Mouse (Mus musculus) ovary, postnatal 14 days (tissue): Measurements from ENCODE around the gene C1qtnf7.

ENCODE experiments used
- DNase-seq: peaks from one replicate; pipeline ENCODE4 v3.0.0; 2022; ENCODE audit warnings: low spot score

The C1qtnf7 gene

GRCm38 (mm10) chr5:43515401-43515976 lies at the start of gene C1qtnf7:
Gene C1qtnf7, plus strand, starts transcription at chr5:43515538.
- DNase-seq = no peak

- DNase-seq = no peak
Measured at GRCm38 (mm10) chr5:43466762-43467161, 48.6 kb upstream of the C1qtnf7 start.

DNA sequence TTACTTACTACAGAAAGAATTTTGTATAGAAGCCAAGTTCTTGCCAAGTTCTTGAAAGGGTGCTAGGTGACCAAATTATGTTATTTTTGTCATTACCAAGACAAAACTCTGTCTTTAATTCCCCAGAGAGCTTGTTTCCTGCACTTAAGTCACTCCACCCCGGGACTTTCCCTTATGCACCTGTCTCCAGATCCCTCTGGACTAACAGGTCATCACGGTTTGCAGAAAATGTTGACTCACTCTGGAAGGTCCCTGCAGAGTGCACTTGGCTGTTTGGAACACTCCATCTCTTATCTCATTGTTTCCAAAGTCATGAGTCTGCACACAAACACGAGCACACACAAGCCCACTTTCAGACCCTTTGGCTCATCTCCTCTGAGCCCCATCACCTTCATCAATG lies 48.1 kb upstream of the C1qtnf7 start:
- no peak for DNase-seq

GRCm38 (mm10) chr5:43468937-43469336 lies 46.4 kb upstream of the C1qtnf7 start:
- DNase-seq = no peak

DNA sequence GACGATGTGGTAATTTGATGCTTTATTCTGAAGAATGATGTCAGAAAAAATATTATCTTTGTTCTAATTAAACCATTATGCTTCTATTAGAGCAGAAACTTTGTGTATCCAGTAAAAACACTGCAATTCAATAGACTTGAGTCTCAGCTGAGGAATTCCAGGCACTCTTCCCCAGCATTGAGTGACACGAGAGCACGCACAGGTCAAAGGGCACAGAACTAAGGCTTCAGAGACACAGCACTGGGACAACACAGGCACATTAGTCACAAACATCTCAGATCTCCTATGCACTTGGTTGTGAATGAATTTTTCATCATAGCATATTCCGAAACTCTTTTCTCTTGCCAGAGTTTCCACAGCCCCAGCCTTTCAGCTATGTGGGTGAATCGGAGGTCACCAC lies 37.4 kb upstream of the C1qtnf7 start:
- DNase-seq = no peak

GRCm38 (mm10) chr5:43480046-43480445 lies 35.3 kb upstream of the C1qtnf7 start:
- no peak for DNase-seq

DNA sequence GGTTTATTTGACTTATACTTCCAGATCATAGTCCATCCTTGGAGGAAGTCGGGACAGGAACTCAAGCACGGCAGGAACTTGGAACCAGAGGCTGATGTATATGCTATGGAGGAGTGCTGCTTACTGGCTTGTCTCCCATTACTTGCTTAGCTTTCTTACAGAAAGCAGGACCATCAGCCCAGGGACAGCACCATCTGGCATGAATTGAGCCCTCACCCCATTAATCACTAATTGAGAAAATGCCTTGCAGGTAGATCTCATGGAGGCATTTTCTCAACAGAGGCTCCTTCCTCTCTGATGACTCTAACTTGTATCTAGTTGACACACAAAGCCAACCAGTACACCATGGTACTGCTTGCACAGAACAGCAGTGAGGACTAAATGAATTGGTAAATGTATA lies 34.6 kb upstream of the C1qtnf7 start:
- DNase-seq = no peak

GRCm38 (mm10) chr5:43481824-43482223 lies 33.5 kb upstream of the C1qtnf7 start:
- no peak for DNase-seq

- no peak for DNase-seq
Measured at GRCm38 (mm10) chr5:43501887-43502286, 13.5 kb upstream of the C1qtnf7 start.

GRCm38 (mm10) chr5:43504243-43504786 lies 11.0 kb upstream of the C1qtnf7 start:
- no peak for DNase-seq

GRCm38 (mm10) chr5:43508470-43508869 lies 6.9 kb upstream of the C1qtnf7 start:
- DNase-seq = no peak

- no peak for DNase-seq
Measured at GRCm38 (mm10) chr5:43508892-43509291, 6.4 kb upstream of the C1qtnf7 start.

- DNase-seq = no peak
Measured at GRCm38 (mm10) chr5:43511126-43511525, 4.2 kb upstream of the C1qtnf7 start.

- no peak for DNase-seq
Measured at GRCm38 (mm10) chr5:43516491-43516890, 1.2 kb downstream of the C1qtnf7 start.

GRCm38 (mm10) chr5:43517313-43517712 lies 2.0 kb downstream of the C1qtnf7 start:
- peak; percentile 12 for DNase-seq

DNA sequence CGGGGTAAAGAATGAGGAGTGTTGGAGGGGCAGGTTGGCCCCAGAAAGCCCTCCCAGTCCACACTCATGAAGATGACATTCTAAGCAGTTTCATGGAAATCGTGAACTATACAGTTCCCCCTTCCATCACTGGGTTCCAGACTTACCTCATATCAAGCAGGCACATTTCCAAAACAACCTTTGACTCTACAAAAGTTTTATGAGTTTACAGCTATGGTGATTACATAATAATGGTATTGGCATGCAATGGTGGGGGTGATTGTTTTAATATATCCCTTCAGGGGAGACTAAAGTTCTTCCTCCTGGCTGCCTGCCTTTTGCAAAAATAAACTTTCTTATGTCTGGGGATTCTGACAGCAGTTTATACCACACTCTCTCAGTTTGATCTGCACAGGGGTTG lies 4.6 kb downstream of the C1qtnf7 start:
- DNase-seq = no peak

GRCm38 (mm10) chr5:43521369-43521768 lies 6.0 kb downstream of the C1qtnf7 start:
- DNase-seq = no peak

DNA sequence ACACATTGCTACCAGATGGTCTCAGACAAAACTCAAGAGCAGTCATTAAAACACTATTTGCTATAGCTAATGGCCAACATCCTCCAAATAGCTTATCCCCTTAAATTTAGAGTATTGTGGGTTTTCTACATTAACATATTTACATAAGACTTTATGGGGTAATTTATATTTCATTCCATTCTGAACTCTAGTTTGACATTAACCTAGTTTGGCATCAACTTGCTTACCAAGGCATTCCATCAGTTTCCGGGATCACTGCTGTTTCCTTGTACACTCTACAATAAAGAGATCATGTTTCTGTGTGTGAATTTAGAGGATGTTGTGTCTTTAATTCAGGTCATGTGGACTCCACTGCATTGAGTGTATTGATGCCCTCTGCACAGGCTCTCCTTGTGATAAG lies 7.5 kb downstream of the C1qtnf7 start:
- DNase-seq = no peak

DNA sequence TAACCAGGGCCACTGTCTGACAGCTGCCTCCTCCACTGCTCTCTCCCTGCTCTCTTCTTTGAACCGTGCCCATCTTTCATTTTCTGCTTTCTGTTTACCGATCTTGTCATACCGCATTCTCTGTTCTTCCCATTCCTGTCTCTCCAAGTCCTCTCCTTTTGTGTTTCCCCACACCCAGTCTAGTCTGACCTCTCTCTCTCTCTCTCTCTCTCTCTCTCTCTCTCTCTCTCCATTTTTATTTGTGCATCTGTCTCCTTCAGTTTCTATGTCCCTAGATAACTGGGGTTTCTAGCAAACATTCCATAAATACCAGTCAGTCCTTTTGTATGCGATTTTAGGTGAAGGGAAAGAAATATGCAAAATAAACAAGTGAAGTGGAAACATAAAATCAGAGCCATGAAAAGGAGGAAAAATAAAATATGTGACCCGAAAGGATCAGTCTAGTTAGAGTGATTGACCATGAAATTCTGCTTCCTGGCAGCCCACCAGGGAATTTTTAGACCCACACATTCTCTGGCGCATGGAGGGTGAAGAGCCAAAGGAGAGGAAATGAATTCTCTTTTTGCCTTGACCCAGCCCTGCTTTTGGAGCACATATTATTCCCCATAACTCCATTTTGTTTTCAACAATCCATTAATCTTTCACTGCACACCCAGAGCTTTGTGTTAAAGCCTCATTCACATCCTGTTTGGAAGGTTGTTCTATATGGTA lies 11.7 kb downstream of the C1qtnf7 start:
- no peak for DNase-seq

DNA sequence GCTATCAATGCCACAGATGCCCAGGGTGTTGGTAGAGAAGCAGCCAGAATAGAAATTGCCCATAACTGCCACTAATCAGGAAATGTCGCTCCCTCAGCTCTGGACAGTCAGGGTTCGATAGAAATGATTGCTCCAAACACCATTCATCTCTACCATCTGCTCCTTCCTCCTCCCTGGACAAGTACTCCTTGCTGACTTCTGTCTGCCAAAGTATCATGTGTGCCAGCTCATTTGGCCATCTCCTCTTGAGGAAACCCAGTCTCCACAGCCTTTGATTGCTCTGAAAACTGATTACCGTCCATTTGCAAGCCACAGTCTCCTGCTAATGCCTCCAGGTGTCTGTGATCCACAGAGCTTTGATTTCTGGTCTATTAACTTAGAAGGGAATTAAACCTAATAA lies 14.8 kb downstream of the C1qtnf7 start:
- DNase-seq = no peak

DNA sequence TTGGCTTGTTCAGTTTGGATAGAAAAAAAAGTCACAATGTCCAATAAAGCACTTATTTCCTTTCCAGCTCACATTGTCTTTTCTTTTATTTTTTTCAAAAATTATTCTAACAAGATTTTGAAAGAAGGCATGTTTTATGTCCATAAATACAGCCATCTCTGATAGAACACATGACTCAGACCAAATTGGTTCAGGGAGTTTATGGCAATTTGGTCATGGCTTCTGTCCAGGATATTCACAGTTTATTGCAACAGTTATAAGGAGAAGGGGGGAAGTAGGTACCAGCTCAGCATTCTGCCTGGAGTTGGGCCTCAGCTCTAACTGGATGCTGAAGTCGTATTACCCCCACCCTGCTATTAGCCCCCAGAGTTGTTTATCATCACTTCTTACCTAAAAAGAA lies 15.5 kb downstream of the C1qtnf7 start:
- no peak for DNase-seq

- no peak for DNase-seq
Measured at GRCm38 (mm10) chr5:43538322-43539167, 23.2 kb downstream of the C1qtnf7 start.

GRCm38 (mm10) chr5:43539168-43539516 lies 23.8 kb downstream of the C1qtnf7 start:
- no peak for DNase-seq
